Mouse (Mus musculus) bone marrow, adult 2 months (tissue): ENCODE data around the gene Myo1h.

ENCODE experiments used
- CTCF ChIP-seq: fragments of 200-500 bp; IDR thresholded peaks from 2 replicates; pipeline ENCODE4 v1.5.1; 2011; ENCODE audit warnings: low read length, control low read depth; ENCODE audit not compliant: control insufficient read depth, insufficient read depth
- POLR2A ChIP-seq: fragments of 200-500 bp; IDR thresholded peaks from 2 replicates; pipeline ENCODE4 v1.6.1; 2011; ENCODE audit warnings: low read depth, mild to moderate bottlenecking, control low read depth, low read length, borderline replicate concordance; ENCODE audit not compliant: control insufficient read depth

DNA sequence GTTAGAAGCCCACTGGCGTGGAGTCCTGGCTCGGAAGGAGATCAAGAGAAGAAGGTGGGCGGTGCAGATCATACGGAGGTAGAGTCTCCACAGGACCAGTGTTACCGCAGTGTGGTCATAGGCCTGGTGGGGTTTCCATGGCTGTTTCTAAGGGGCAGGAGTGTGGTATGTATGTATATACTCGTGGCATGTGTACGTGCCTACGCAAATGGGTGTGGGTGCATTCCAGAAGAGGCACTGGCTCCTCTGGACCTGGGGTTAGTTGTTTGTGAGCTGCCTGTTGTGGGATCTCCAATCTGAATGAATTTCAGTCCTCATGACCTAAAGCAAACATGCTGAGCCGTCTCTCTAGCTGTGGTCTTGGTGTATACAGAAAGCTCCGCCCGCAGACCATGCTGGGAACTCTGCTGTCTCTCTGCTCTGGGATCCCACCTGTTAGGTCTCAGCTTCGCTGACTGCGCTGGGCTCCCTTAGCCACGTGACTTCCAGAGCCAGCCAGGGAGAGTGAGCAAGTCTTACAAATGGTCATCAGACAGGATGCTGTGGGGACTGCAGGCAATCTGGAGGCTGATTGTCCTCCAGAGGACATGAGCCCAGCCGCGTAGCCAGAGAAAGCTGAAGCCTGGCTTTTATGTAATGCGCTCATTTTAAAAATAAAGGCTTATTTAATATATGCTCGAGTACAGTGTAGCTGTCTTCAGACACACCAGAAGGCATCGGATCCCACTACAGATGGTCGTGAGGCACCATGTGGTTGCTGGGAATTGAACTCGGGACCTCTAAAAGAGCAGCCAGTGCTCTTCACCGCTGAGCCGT, 68.2 kb downstream of the Myo1h start:
- TF ChIP-seq POLR2A (no peak), CTCF (no peak)
